Comparison of ENCODE assay signal across 8 mouse cellular contexts in genomic region chr8:94954921-94955758, GRCm38 (mm10). TPM values are rescaled to one million over a fixed set of nuclear protein-coding genes. Genes with fewer than 3 reads are reported as not detected.
DNase-seq lines count a peak whose midpoint lies in the region; ATAC-seq and TF ChIP-seq lines count a peak whose summit lies in the region.

No protein-coding gene starts in this region.

- 37% methylated on average over 9 of the region's 9 CpGs for WGBS in forebrain, embryonic 14.5 days
- 41% methylated on average over 9 of the region's 9 CpGs for WGBS in forebrain, embryonic 11.5 days
- WGBS in liver, adult 2 months: 25% methylated on average over 9 of the region's 9 CpGs
- 38% methylated on average over 9 of the region's 9 CpGs for WGBS in olfactory bulb, adult 2 months

- intact Hi-C loops in heart, postnatal 36 days (cut with DNase I): loop anchor here (5.0 kb wide), 1 partner anchor 112 kb away; no protein-coding TSS in a partner anchor

- H3K9me3 ChIP-seq in forebrain, embryonic 14.5 days (replicated peaks; ENCODE audit: control insufficient read depth, low read length): no peaks in the 10 kb centered on the region
- H3K9me3 ChIP-seq in forebrain, embryonic 11.5 days (ENCODE audit: control insufficient read depth, low read length): no peaks in the 10 kb centered on the region

- H3K36me3 ChIP-seq in forebrain, embryonic 14.5 days (ENCODE audit: control insufficient read depth, insufficient read depth, low read length): no peaks in the 10 kb centered on the region
- H3K36me3 ChIP-seq in forebrain, embryonic 11.5 days (ENCODE audit: control insufficient read depth, insufficient read depth, low read length): no peaks in the 10 kb centered on the region
- H3K36me3 ChIP-seq in liver, adult 2 months (ENCODE audit: control insufficient read depth, insufficient read depth, low read length): no peaks in the 10 kb centered on the region

- no peaks in the 10 kb centered on the region for H3K79me2 ChIP-seq in liver, adult 2 months (ENCODE audit: control insufficient read depth, insufficient read depth, low read length)

- no peak overlapping the region for H3K27ac ChIP-seq in forebrain, embryonic 14.5 days (ENCODE audit: low read depth, low read length)
- no peak overlapping the region for H3K27ac ChIP-seq in forebrain, embryonic 11.5 days (ENCODE audit: low read depth, low read length)
- H3K27ac ChIP-seq in liver, adult 2 months (replicated peaks; ENCODE audit: insufficient read depth, low read depth, low read length): no peak overlapping the region
- H3K27ac ChIP-seq in olfactory bulb, adult 2 months (ENCODE audit: insufficient read depth, low read depth, low read length): no peak overlapping the region

- no peaks in the 10 kb centered on the region for H3K27me3 ChIP-seq in forebrain, embryonic 14.5 days (replicated peaks; ENCODE audit: control insufficient read depth, insufficient read depth, low read length)
- H3K27me3 ChIP-seq in forebrain, embryonic 11.5 days (ENCODE audit: control insufficient read depth, insufficient read depth, low read length): no peaks in the 10 kb centered on the region
- H3K27me3 ChIP-seq in liver, adult 2 months (ENCODE audit: control insufficient read depth, insufficient read depth, low read length): no peaks in the 10 kb centered on the region

- no peak for TF ChIP-seq POLR2A in liver, adult 2 months (IDR thresholded peaks at IDR 0.05; ENCODE audit: extremely low read depth, insufficient read depth, low read length)
- TF ChIP-seq POLR2A in olfactory bulb, adult 2 months (IDR thresholded peaks at IDR 0.05; ENCODE audit: insufficient read depth, low read depth, low read length): no peak

- peak; percentile 27; the same call in 1 of the 2 replicates for ATAC-seq in forebrain, embryonic 14.5 days
- no peak for ATAC-seq in forebrain, embryonic 11.5 days (replicated peaks; ENCODE audit: low FRiP score)

- H3K9ac ChIP-seq in forebrain, embryonic 14.5 days (ENCODE audit: low read length): no peak overlapping the region
- no peak overlapping the region for H3K9ac ChIP-seq in forebrain, embryonic 11.5 days (ENCODE audit: low read length)
- H3K9ac ChIP-seq in liver, adult 2 months (ENCODE audit: low read depth, low read length): no peak overlapping the region

- H3K4me1 ChIP-seq in forebrain, embryonic 14.5 days (ENCODE audit: control insufficient read depth, insufficient read depth, low read length): 0 out of 2 replicates have a peak, but pooled peaks cover 2% of the 10 kb centered on the region
- H3K4me1 ChIP-seq in forebrain, embryonic 11.5 days (replicated peaks; ENCODE audit: control insufficient read depth, insufficient read depth, low read length): no peaks in the 10 kb centered on the region
- H3K4me1 ChIP-seq in liver, adult 2 months (ENCODE audit: control insufficient read depth, insufficient read depth, low read length): no peaks in the 10 kb centered on the region
- peaks cover 7% of the 10 kb centered on the region for H3K4me1 ChIP-seq in olfactory bulb, adult 2 months (ENCODE audit: control insufficient read depth, insufficient read depth, low read length)

- peak; percentile 71 for DNase-seq in forebrain, embryonic 14.5 days (ENCODE audit: low spot score)
- DNase-seq in forebrain, embryonic 11.5 days (ENCODE audit: low spot score): no peak
- DNase-seq in 3T3-L1 (ENCODE audit: low read depth, low spot score): peak; percentile 67
- DNase-seq in T-cell, adult 2 months (ENCODE audit: low spot score): peak; percentile 44
- DNase-seq in heart, postnatal 36 days: peak; percentile 33 to 45
- peak; percentile 6 for DNase-seq in liver, adult 2 months (ENCODE audit: extremely low read depth, low read depth, low spot score)
- no peak for DNase-seq in ovary, postnatal 14 days (ENCODE audit: low spot score)

- no peak overlapping the region for H3K4me2 ChIP-seq in forebrain, embryonic 14.5 days (ENCODE audit: low read length)
- H3K4me2 ChIP-seq in forebrain, embryonic 11.5 days (ENCODE audit: low read depth, low read length, severe bottlenecking): no peak overlapping the region

- TF ChIP-seq CTCF in liver, adult 2 months (IDR thresholded peaks at IDR 0.05; ENCODE audit: low read depth, low read length): peak; percentile 64
- TF ChIP-seq CTCF in olfactory bulb, adult 2 months (IDR thresholded peaks at IDR 0.05; ENCODE audit: insufficient read depth, low read depth, low read length): peak; percentile 27; the same call in 1 of the 2 replicates

- H3K4me3 ChIP-seq in forebrain, embryonic 14.5 days (ENCODE audit: low read depth, low read length): no peak overlapping the region
- H3K4me3 ChIP-seq in forebrain, embryonic 11.5 days (ENCODE audit: low read depth, low read length): no peak overlapping the region
- no peak overlapping the region for H3K4me3 ChIP-seq in liver, adult 2 months (ENCODE audit: insufficient read depth, low read depth, low read length)
- H3K4me3 ChIP-seq in olfactory bulb, adult 2 months (ENCODE audit: insufficient read depth, low read depth, low read length): no peak overlapping the region

RNA-seq across cellular contexts. Expression of gene Adgrg1, which starts 19.4 kb away (rescaled TPM):
- 145 and 157 TPM in 2 replicates for polyA plus RNA-seq in forebrain, embryonic 14.5 days (2014; fragmentation: Nextera tagmentation; extraction: Ambion mirVana)
- 177 and 184 TPM in 2 replicates for polyA plus RNA-seq in forebrain, embryonic 11.5 days (2014; fragmentation: Nextera tagmentation; extraction: Ambion mirVana)
- 10 to 100 TPM; 42.5 to 62.0 TPM for total RNA-seq in heart, postnatal 36 days (2021)
- total RNA-seq in liver, adult 2 months (2014; rRNA removed): 0.55 and 2.3 TPM in 2 replicates
- 3.0 and 4.2 TPM in 2 replicates for polyA plus RNA-seq in liver, adult 2 months (2012; rRNA removed)
- not detected in 2 replicates for polyA plus RNA-seq in olfactory bulb, adult 2 months (2012; ENCODE audit: insufficient read depth, insufficient read length, low replicate concordance, missing spikeins)

RNA-seq across cellular contexts. Expression of gene Adgrg5, which starts 31.6 kb away (rescaled TPM):
- not detected in 2 replicates for polyA plus RNA-seq in forebrain, embryonic 14.5 days (2014; fragmentation: Nextera tagmentation; extraction: Ambion mirVana)
- 0.12 and 0.20 TPM in 2 replicates for polyA plus RNA-seq in forebrain, embryonic 11.5 days (2014; fragmentation: Nextera tagmentation; extraction: Ambion mirVana)
- under 1 TPM; 0.24 to 0.31 TPM for total RNA-seq in heart, postnatal 36 days (2021)
- 0.18 and 0.27 TPM in 2 replicates for total RNA-seq in liver, adult 2 months (2014; rRNA removed)
- 0.58 and 0.77 TPM in 2 replicates for polyA plus RNA-seq in liver, adult 2 months (2012; rRNA removed)
- not detected in 2 replicates for polyA plus RNA-seq in olfactory bulb, adult 2 months (2012; ENCODE audit: insufficient read depth, insufficient read length, low replicate concordance, missing spikeins)

RNA-seq across cellular contexts. Expression of gene Ccdc102a, which starts 37.2 kb away (rescaled TPM):
- 6.9 and 7.9 TPM in 2 replicates for polyA plus RNA-seq in forebrain, embryonic 14.5 days (2014; fragmentation: Nextera tagmentation; extraction: Ambion mirVana)
- 18.8 and 19.5 TPM in 2 replicates for polyA plus RNA-seq in forebrain, embryonic 11.5 days (2014; fragmentation: Nextera tagmentation; extraction: Ambion mirVana)
- total RNA-seq in heart, postnatal 36 days (2021): 1 to 10 TPM; 6.8 to 6.9 TPM
- 0.46 and 0.94 TPM in 2 replicates for total RNA-seq in liver, adult 2 months (2014; rRNA removed)
- 0.90 and 1.2 TPM in 2 replicates for polyA plus RNA-seq in liver, adult 2 months (2012; rRNA removed)
- not detected in 2 replicates for polyA plus RNA-seq in olfactory bulb, adult 2 months (2012; ENCODE audit: insufficient read depth, insufficient read length, low replicate concordance, missing spikeins)

Comparison
In these comparisons a context has a peak if more than half of its experiments do, and no peak if none do; other contexts are left out.
1. DNase-seq: peak in forebrain, embryonic 14.5 days (single experiment), 3T3-L1 (single experiment), T-cell, adult 2 months (single experiment), heart, postnatal 36 days (2 of 2) and liver, adult 2 months (single experiment); none in forebrain, embryonic 11.5 days (single experiment) and ovary, postnatal 14 days (single experiment).
2. RNA of gene Adgrg1, which starts 19.4 kb away (polyA plus RNA-seq): not detected in olfactory bulb, adult 2 months, 177 to 184 TPM in forebrain, embryonic 11.5 days and 145 to 157 TPM in forebrain, embryonic 14.5 days; 3.0 to 4.2 TPM in liver, adult 2 months; every median in the first group is over 10 times any median in the second.